Mouse (Mus musculus): ENCODE measurements at regions not wholly inside any gene's neighbourhood (a gene's known extent, or its start where the extent isn't known, plus 50 kb on each side); places are given as distances from the start of the nearest gene placed in this dataset.
A peak's percentile ranks its signal among the peaks of the same experiment; 100 is the strongest.
"Not testable (repeated sequence)": the region's sequence is repeated elsewhere in the genome, so short reads cannot be mapped to it uniquely, and the experiment has no call there.

DNA sequence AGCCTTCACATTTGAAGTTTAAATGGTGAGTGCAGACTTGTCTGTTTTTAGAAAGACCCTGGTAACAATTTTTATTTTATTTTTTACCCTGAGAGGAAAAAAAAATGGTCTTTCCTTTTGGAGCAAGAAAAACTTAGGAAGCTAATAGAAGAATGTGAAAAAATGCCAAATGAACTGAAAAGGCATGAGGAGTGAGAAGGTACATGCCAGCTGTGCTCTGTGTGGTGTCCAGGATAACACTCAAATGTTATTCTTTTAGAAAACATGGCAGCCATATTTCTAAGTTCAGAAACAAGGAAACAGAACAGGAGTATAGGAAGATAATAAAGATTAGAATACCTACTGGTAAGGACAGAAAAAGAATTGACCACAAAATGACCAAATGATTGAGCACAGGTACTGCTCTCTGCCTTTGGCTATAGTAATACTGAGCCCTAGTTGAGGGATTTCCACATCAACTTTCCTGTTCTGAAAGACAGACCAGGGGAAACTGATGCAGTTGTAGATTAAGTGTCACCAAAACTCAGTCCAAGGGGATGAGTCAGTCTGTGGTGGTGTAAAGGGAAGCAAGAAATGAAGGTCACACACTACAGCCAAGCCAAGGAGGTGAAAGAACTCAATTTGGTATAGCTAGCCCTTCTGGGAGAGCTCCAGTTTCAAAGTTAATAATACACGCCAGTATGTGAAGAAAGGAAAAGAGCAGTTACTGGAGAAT, 758.5 kb downstream of the Robo2 start:
- no peak for DNase-seq (ENCODE audit: low spot score in 2 of 2)

DNA sequence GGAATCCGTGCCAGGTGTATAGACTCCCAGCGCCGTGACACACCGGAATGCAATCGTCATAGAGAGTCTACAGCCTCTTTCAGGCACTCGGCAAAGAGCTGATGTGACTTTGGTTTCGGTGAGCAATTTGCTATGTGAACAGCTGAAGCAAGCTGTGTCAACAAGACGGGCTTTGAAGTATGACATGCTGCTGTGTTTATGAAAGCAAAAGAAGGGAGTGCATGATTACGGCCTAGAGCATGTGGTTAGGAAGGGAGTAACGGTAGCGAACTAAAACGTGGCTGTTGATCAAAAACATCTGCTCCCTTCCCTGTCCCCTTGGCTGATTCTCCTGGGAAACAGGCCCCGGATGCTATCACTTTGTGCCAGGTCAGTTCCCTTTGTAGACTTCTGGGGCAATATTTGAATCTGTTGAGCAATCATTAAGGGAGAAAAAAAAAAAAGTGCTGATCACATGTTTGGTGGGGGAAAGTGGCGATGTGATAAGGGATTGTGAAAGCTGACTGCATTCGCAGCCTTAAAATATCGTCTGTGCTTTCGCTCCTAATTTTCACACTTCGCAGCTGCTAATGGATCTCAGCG, 764.3 kb downstream of the Robo2 start:
- DNase-seq (ENCODE audit: low spot score in 2 of 2): peak in 1 of 2 experiments; percentile 29

DNA sequence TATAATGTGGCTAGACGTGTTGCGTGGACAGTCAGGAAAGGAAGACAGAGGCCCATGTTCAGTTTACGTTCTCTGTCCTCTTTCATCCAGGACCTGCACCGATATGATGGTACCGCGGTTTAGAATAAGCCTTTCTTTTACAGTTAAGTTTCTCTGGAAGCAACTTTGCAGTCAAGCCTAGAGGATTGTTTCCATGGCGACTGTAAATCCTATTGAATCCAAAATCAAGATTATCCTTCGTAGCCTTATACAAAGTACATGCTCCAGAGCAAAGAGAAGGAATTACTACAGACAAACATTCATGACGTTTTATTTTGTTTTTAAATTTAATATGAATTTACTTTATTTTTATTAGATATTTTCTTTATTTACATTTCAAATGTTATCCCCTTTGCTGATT, 798.6 kb downstream of the Robo2 start:
- DNase-seq (ENCODE audit: low spot score in 2 of 2): no peak

DNA sequence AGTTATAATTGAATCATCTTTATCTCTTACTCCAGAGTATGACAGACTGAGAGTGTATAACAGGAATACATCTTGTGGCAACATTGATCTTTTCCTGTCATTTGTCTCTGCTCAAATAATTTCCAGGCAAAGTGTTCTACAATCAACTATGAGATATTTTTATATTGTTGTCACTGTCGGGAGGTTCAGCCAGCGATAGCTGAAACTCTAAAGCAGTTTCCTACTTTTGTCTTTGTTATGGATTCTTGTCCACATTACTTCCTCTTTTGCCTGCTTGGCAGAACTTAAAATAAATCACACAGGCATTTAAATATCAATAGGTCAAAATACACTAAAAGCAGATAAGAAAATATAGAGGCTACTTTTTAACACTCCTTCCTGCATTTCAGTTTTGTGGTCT, 820.2 kb downstream of the Robo2 start:
- no peak for DNase-seq (ENCODE audit: low spot score in 2 of 2)

DNA sequence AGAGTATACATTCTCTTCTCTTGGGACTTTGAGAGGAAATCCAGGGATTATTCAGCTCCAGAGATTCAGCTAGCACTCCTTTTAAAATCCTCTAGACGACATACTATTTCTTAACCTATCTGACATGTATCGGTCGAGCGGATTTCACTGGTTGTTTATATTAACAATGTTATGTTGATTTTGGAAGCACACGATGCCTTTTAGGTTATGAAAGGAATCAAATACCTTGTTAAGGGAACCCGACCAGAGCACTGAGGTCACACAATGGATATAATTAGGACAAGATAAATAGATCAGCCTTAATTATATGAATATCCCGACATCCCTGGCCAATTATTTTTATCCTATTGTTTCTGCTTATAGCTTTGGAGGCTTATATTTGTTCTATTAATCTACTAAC, 850.4 kb downstream of the Robo2 start:
- DNase-seq (ENCODE audit: low spot score in 2 of 2): no peak

DNA sequence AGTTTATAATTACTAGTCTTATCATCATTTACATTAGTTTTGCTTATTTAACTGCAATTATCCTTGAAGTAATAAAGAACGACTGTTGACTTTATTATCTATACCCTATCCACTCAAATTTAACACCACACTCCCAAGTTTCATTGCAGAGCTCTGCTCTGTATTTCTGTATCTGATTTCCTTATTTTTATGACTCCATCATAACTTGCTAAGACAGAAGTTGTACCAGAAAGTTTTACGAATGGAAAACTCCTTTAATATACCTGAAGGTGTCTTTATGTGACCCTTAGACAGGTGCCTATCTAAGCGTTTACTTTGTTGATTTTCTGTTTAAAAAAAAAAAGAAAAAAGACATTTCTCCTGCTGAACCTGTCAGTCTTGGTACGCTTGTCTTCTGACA, 854.7 kb downstream of the Robo2 start:
- no peak for DNase-seq (ENCODE audit: low spot score in 2 of 2)

DNA sequence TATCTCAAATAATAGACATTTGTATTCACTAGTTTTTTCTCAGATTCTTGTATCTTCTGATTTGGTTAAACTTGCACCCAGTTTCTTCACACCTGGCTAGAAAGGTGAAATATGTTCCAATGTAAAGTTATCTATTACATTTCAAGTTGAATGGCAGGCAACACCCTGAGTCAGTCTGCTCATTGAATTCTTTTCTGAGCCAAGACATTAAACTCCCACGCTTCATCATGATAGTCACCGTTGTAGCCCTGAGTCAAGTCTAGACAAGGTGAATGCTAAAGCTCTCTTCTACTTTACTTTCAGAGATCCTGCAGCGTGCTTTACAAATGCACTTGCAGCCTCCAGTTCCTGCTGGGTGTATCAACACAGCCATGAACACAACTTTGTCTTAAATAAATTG, 868.0 kb downstream of the Robo2 start:
- no peak for DNase-seq (ENCODE audit: low spot score in 2 of 2)

DNA sequence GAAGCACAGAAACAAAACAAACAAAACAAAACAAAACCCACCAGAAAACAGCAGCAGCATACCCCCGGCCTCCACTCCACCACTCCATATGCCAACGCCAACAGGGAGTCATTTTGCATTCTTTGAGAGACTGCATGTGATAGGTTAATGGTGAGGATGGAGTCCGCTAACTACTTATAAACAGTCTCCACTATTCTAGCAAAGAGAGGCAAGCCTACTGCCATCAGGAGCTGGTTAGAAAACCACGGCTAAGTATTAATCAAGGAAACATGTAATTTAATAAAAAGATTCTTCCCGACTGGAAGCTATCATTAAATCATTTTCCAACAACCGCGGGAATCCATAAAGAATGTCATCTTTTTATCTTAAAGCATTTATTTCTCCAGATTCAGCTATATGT, 873.6 kb downstream of the Robo2 start:
- DNase-seq (ENCODE audit: low spot score in 2 of 2): no peak

DNA sequence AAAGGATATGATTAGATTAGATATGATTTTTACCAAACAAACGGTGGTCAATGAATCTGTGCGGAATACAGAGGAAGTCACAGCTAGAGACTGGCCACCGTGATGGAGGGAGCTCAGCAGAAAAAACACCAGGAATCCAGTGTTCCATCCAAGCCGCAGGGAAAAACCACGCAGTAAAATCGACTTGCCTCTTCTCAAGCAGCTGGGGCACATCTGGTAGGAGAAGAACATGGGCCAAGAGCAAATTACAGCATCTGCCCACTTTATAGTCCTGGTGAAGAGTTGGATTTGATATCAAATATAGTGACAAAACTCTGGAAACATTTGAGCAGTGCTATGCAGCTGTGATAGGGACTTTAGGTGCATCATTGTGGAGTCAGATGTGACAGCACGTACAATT, 874.1 kb downstream of the Robo2 start:
- DNase-seq (ENCODE audit: low spot score in 2 of 2): no peak

DNA sequence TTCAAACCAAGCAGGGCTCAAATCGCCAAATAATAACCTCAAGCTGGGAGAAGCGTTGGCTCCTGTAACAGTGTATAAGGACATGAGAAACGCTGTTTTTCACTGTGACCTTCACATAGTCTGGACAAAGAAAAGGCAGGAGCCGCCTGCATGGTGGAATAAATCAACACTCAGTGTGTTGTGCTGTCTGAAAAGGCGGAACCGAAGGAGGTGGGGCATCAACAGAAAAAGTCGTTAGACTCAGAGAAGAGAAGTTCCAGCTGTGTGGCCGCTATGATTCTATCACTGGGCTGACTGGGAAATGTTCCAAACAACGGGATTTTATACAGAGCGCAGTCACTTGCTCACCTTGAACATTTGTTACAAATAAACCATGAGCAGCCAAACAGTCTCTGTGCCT, 881.4 kb downstream of the Robo2 start:
- DNase-seq (ENCODE audit: low spot score in 2 of 2): peak in 1 of 2 experiments; percentile 25

DNA sequence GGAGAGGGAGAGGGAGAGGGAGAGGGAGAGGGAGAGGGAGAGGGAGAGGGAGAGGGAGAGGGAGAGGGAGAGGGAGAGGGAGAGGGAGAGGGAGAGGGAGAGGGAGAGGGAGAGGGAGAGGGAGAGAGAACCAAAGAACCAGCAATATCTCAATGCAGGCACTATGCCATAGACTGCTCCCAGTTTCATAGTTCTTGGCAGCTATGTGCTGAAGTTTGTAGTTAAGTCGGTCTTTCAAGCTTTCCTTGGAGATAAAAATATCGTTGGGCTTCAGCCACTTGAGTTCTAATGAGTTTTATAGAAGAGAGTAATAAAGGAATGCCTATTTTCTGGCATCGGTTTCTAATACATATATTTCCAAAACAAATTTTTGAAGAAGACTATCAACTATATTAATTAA, 888.7 kb downstream of the Robo2 start:
- DNase-seq (ENCODE audit: low spot score in 2 of 2): not testable (repeated sequence)

DNA sequence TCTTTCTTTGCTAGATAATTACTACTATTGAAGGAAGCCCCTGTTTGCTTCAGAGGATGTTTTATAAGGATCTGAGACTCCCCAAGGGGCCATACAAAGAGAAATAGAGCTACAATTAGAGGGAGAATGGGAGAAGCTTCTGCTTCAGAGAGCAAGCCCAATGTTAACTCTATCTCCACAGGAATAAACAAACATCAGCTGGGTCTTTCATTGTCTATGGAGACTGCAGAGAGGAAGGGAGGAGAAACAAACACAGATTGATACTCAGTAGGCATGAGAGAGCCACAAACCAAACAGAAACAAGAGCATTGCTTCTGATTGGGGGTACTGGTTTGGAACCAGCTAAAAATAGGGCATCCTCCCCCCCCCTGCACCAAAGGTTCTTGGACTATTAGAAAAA, 906.9 kb downstream of the Robo2 start:
- no peak for DNase-seq (ENCODE audit: low spot score in 2 of 2)

DNA sequence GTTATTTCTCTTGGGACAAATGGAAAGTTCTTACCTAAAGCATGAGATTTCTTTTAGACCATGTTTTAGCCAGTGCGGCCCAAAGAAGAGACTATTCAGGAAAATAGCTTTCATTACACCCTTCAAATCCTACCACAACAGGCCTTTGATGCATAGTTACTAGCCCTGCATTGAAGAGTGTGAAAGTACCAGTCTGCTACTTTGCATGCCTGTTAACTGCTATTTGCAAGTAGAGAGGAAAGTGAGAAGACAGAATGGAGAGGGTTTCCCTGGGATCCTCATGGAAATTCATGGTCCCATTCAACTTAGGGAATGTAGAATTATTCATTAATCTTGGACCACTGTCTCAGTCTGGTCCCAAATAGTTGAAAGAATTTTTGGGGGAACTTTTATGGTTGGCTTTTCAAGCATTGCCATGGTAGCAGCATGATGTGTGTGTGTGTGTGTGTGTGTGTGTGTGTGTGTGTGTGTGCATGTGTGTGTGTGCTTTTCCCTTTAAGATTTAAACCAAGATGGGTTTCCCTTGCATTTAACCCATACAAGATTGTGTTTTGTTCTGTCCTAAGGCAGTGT, 912.9 kb downstream of the Robo2 start:
- DNase-seq (ENCODE audit: low spot score in 2 of 2): no peak

DNA sequence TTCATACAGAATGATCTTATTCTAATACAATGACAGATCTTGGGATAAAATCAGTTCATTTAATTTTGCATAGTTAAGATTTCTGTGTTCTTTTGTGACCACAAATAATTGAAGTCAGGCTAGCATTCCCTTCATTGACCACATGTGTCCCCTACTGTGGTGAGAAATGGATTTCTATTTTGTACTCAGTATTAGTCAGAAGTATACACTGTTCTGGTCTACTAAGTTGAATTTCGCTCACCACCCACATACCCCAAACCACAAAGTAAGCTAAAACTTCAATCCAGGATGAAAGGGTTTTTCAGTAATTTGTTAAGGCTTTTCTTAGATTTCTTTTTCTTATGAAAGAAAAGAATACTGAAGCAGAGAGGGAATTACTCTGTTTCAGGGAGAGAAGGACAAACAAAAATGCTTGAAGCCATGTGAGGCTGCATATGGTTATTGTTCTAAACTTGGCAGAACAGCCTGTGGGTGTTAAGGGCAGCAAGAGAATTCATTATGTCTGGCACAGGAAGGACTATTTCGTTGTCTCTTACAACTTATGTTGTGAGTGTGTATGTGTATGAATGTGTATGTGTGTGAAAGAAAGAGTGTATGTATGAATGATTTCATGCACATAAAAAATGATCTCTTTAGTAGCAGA, 928.3 kb downstream of the Robo2 start:
- DNase-seq (ENCODE audit: low spot score in 2 of 2): no peak

DNA sequence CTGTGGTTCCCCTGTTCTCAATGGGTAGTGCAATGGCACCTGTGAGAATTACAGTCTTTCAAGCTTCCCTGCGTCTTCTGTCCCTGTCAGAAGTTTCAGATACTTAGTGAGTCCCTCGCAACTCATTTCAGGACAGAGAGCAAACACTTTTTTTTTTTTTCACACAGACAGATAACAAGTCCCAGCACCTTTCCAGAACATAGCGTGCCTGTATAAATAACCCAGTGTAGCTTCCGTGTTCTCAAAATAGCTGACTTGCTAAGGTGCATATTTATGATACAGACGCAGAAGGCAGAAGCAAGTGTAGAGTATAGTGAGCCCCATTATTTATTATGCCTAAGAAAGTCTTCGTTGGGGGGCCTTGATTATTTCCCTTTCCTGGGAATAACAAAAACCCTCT, 929.4 kb downstream of the Robo2 start:
- DNase-seq (ENCODE audit: low spot score in 2 of 2): no peak

DNA sequence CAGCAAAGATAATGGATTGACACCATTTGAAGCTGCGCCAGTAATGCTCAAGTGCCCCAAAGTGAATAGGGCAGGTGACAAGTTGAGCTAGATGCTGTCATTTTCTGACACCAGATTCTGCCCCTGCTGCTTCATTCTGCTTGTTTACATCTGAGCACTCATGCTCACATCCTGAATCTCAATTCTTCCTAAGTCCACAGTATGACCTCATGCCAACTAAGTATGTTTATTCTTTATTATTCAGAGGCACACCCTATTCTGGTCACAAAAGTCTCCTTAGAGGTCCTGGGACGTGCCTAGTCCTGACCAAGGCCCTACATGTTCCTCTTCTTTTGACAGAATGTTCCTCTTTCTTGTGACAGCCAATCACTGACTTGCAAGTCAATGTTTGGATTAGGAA, 938.1 kb downstream of the Robo2 start:
- DNase-seq (ENCODE audit: low spot score in 2 of 2): no peak

DNA sequence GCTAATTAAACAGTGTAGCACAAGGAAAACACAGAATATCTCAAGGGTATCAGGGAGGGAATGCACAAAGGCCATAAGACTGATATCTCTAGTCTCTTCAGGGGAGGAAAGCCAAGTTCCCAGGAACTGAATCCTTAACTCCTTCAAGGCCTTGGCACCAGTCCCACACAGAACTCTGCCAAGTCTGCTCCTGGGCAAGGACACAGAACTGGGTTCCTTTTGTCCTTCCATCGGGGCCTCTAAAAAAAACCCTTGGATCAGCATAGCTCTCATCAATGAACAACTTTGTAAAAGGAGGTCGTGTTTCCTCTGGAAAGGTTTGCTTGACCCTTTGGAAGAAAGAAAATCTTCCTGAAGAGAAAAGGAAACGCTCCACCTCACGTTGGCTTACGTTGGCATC, 940.1 kb downstream of the Robo2 start:
- DNase-seq (ENCODE audit: low spot score in 2 of 2): peak in 1 of 2 experiments; percentile 73

DNA sequence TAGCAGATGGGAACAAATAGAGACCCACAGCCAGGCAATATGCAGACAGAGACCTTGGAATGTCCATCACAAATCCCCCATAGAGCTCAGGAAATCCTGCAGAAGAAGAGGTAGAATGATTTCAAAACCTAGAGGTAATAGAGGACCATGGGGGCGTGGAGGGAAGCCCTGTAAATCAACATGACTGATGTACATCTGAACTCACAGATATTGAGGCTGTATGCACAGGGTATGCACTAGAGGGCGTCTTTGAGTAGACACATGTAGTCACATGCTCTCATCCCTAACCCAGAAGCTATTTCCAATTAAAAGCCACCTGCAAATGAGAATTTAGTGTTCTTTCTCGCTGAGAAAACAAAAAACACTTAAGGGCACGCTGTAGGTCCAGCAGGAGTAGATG, 941.1 kb downstream of the Robo2 start:
- no peak for DNase-seq (ENCODE audit: low spot score in 2 of 2)

DNA sequence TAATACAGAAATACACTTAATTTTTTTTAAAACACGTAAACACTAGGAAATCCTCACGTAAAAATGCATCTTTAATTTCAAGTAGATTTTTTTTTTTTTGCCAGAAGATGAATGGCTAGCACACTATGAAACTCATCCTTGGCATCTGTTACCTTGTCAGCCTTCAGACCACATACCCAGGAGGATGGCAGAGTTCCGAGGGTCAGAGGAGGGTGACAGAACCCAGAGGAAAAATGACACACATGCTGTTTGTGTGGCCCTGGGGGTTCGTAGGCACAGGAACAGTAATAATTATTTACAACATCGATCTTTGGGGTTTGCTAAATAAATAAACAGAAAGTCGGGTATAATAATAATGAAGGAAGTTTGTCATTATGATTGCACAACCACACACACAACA, 945.3 kb downstream of the Robo2 start:
- DNase-seq (ENCODE audit: low spot score in 2 of 2): no peak

DNA sequence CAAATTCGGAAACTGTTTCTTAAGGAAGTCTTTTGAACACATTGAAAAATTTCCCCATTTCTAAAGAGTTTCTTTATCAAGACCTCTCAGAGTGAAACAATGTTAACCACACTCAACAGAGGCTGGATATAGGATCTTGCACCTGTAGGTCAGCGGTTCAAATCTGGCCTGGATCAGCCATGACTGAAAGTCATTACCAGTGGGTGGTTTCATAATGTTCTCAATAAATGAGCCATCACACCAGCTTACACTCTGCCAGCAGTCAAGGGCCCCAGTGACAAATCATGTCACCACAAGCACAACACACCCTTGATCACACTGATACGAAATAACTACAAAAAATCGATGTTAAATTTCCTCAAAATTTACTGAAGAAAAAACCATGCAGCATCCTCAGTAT, 949.1 kb downstream of the Robo2 start:
- no peak for DNase-seq (ENCODE audit: low spot score in 2 of 2)

DNA sequence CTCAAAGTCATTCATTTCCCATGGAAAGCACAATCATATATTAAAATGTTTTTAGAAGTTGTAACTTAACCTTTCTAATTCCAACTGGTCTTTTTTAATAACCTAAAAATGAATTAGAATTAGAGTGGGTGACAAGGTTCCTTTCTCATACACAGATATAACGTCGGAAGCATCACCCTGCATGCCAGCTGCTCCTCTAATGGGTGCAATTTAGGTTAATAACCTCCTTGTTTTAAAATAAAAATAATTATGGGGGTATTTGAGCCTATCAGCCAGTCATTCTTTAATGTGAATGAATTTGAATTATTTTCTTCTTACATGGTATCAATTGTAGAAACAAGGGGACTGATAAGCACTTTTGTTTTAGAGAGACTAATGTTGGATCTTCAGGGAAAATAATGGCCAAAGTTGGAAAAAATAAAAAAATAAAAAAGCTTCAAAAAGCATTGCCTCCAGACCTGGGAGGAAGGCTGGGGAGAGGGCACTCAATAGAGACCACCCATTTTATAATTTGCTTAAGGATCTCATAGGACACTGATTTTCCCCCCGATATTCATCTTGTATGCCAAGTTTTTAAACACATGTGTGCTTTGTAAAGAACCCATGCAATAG, 960.9 kb downstream of the Robo2 start:
- DNase-seq (ENCODE audit: low spot score in 2 of 2): no peak

DNA sequence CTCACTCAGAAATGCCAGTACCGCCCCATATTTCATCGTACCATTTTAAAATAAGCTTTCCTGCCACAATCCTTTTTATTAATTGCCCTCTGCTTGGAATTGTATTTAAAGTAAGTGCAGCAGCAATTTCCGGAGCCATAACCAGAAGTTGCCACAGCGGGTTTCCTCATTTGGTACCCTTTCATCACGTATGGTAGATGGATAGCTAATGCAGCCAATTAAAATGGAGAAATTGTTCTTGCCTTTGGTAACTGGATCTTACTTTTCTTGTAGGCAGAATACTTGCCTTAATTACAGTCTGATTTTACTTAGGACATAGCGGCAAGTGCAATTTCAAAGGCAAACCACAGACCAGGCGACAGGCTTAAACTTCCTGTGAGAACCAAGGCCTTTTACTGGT, 961.8 kb downstream of the Robo2 start:
- no peak for DNase-seq (ENCODE audit: low spot score in 2 of 2)

DNA sequence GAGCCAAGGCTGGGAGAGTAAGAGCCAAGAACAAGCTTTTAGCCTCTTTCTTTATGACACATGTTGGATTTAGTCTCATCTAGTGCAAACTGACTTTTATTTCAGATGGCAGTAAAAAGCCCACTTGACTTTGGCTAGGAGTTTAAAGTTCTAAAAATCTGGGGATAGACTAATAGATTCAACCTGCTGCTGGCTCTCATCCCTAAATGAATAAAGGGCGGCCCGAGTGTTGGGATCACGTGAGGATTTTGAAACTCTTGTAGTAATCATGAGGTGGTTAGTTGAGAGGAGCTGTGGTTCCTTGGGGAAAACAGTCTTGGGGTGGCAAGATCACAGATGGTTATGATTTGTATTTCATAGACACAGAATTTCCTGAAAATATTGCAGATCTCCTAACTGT, 975.9 kb downstream of the Robo2 start:
- DNase-seq (ENCODE audit: low spot score in 2 of 2): no peak
